Mouse (Mus musculus) MN1 (cell line): ENCODE results near the gene Fkbp1a.

Source experiments
- DNase-seq: peaks from one replicate; pipeline ENCODE4 v3.0.0-alpha.2; 2016; ENCODE audit warnings: low spot score

Fkbp1a gene

DNA sequence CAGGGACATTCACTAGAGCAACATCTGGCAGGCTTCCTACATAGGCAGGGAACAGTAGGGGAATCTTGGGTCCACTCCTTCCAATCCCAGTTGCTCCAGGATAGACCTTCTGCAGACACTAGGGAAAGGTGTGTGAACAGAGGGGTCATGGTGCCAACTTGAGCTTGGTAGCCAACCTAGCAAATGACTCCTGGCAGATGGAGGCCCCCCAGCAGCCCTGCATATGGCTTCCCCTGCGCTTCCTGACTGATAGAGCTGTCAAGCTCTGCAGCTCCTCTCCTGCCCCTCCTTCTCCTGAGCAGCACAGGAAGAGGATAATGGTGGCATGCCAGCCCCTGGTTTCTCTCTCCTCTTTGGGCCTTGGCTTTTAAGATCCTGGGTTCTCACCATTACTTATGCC is 66.2 kb downstream of the Fkbp1a start:
- DNase-seq = no peak

DNA sequence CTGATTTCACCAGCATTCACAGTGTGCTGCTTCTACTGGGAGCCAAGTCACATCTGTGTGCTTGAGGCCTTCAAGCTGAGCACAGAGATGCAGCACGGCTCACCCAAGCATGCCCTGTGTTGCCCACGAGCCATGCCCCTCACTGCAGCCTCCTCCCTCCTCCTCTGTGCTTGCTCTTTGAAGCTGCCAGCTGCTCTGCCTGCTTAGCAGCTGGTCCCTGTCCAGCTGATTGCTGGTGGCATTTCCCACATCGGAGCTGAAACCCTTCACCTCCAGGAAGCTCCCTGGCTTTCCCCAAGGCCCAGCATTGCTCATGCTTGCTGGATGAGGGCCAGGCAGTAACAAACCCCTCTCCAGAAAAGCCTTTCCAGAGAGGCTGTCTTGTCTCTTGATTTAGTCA is 67.7 kb downstream of the Fkbp1a start:
- peak; percentile 82 for DNase-seq
